Mouse (Mus musculus) hindbrain, embryonic 16.5 days (tissue): ENCODE data around the gene Slamf7. TPM values are rescaled to one million over a fixed set of nuclear protein-coding genes. Genes with fewer than 3 reads are reported as not detected.

Source experiments
- ATAC-seq: fragments of 200-750 bp; cut with Nextera tagmentation; 2 replicates; pipeline ENCODE4 v1.8.0; 2017; ENCODE audit warnings: moderate TSS enrichment, moderate library complexity
- H3K27ac ChIP-seq: fragments of 300-500 bp; sonication (generic); 2 replicates; pipeline ENCODE4 v1.5.1; 2014; ENCODE audit warnings: low read depth, mild to moderate bottlenecking, control low read depth, low read length, moderate library complexity
- H3K27me3 ChIP-seq: fragments of 300-500 bp; sonication (generic); replicated peaks from 2 replicates; pipeline ENCODE4 v1.6.1; 2014; ENCODE audit warnings: low read length; ENCODE audit not compliant: control insufficient read depth, insufficient read depth
- H3K36me3 ChIP-seq: fragments of 300-500 bp; sonication (generic); 2 replicates; pipeline ENCODE4 v1.6.1; 2014; ENCODE audit warnings: mild to moderate bottlenecking, low read length, moderate library complexity, mixed read lengths; ENCODE audit not compliant: control insufficient read depth, insufficient read depth
- H3K4me1 ChIP-seq: fragments of 300-500 bp; sonication (generic); 2 replicates; pipeline ENCODE4 v1.6.1; 2014; ENCODE audit warnings: low read depth, low read length; ENCODE audit not compliant: control insufficient read depth, insufficient read depth
- H3K4me2 ChIP-seq: fragments of 300-500 bp; sonication (generic); 2 replicates; pipeline ENCODE4 v1.6.1; 2014; ENCODE audit warnings: mild to moderate bottlenecking, low read length, control low read depth, moderate library complexity
- H3K4me3 ChIP-seq: fragments of 300-500 bp; sonication (generic); 2 replicates; pipeline ENCODE4 v1.5.1; 2014; ENCODE audit warnings: mild to moderate bottlenecking, low read length, control low read depth, moderate library complexity
- H3K9ac ChIP-seq: fragments of 300-500 bp; sonication (generic); 2 replicates; pipeline ENCODE4 v1.6.1; 2014; ENCODE audit warnings: low read depth, mild to moderate bottlenecking, control low read depth, low read length, moderate library complexity
- H3K9me3 ChIP-seq: fragments of 300-500 bp; sonication (generic); 2 replicates; pipeline ENCODE4 v1.6.1; 2014; ENCODE audit warnings: mild to moderate bottlenecking, low read length, moderate library complexity; ENCODE audit not compliant: control insufficient read depth
- WGBS: fragments of 180-500 bp; shearing (Covaris S2); extraction: QIAGEN DNeasy Blood & Tissue Kit; methylation state at CpG from one replicate; pipeline ENCODE4 v1.1.7; 2014; 5-methylcytosine and 5-hydroxymethylcytosine counted together
- polyA plus RNA-seq: library from polyadenylated mRNA; unstranded; fragments of >200 nt; fragmentation: Nextera tagmentation; extraction: Ambion mirVana; gene quantifications from 2 replicates; pipeline ENCODE4 v1.2.1, GENCODE M21; 2015

Gene Slamf7
- polyA plus RNA-seq, 1 experiment from 2014 or later = not detected

GRCm38 (mm10) chr1:171627801-171628200 is 25.0 kb downstream of the Slamf7 start:
- Histone ChIP-seq H3K4me2 (no peak overlapping the region), H3K4me1 (no peaks in the 10 kb centered on the region), H3K4me3 (no peak overlapping the region), H3K9me3 (no peaks in the 10 kb centered on the region), H3K9ac (no peak overlapping the region), H3K27ac (no peak overlapping the region), H3K36me3 (no peaks in the 10 kb centered on the region), H3K27me3 (no peaks in the 10 kb centered on the region)
- WGBS = 91% methylated on average over 3 of the region's 3 CpGs
- no peak for ATAC-seq

- Histone ChIP-seq H3K4me3 (no peak overlapping the region), H3K9me3 (no peaks in the 10 kb centered on the region)
- WGBS = 87% methylated on average over 6 of the region's 6 CpGs
Measured at GRCm38 (mm10) chr1:171620091-171620490, 32.7 kb downstream of the Slamf7 start.

GRCm38 (mm10) chr1:171619645-171620044 is 33.2 kb downstream of the Slamf7 start:
- no peak overlapping the region for H3K4me2 ChIP-seq
- H3K9ac ChIP-seq = no peak overlapping the region
- no peaks in the 10 kb centered on the region for H3K36me3 ChIP-seq
- H3K27ac ChIP-seq = no peak overlapping the region
- no peaks in the 10 kb centered on the region for H3K4me1 ChIP-seq
- 85% methylated on average over 3 of the region's 3 CpGs for WGBS
- no peaks in the 10 kb centered on the region for H3K9me3 ChIP-seq
- no peak for ATAC-seq
- H3K27me3 ChIP-seq = no peaks in the 10 kb centered on the region
- no peak overlapping the region for H3K4me3 ChIP-seq

More at GRCm38 (mm10) chr1:171620091-171620490, 32.7 kb downstream of the Slamf7 start:
- Histone ChIP-seq H3K27ac (no peak overlapping the region), H3K36me3 (no peaks in the 10 kb centered on the region), H3K9ac (no peak overlapping the region), H3K4me2 (no peak overlapping the region), H3K4me1 (no peaks in the 10 kb centered on the region), H3K27me3 (no peaks in the 10 kb centered on the region)
- ATAC-seq = no peak

- Histone ChIP-seq H3K4me2 (no peak overlapping the region), H3K9ac (no peak overlapping the region), H3K4me3 (no peak overlapping the region), H3K27ac (no peak overlapping the region), H3K9me3 (no peaks in the 10 kb centered on the region), H3K4me1 (no peaks in the 10 kb centered on the region), H3K27me3 (no peaks in the 10 kb centered on the region), H3K36me3 (no peaks in the 10 kb centered on the region)
- 87% methylated on average over 8 of the region's 8 CpGs for WGBS
- ATAC-seq = no peak
Measured at GRCm38 (mm10) chr1:171619001-171619400, 33.8 kb downstream of the Slamf7 start.

GRCm38 (mm10) chr1:171616881-171617515 is 35.8 kb downstream of the Slamf7 start:
- WGBS = 70% methylated on average over 11 of the region's 11 CpGs
- Histone ChIP-seq H3K9me3 (no peaks in the 10 kb centered on the region), H3K27ac (no peak overlapping the region), H3K36me3 (no peaks in the 10 kb centered on the region), H3K4me3 (no peak overlapping the region), H3K9ac (no peak overlapping the region), H3K4me1 (no peaks in the 10 kb centered on the region), H3K4me2 (no peak overlapping the region), H3K27me3 (no peaks in the 10 kb centered on the region)
- no peak for ATAC-seq

GRCm38 (mm10) chr1:171613962-171614361 is 38.9 kb downstream of the Slamf7 start:
- Histone ChIP-seq H3K4me3 (no peak overlapping the region), H3K4me1 (no peaks in the 10 kb centered on the region), H3K9me3 (no peaks in the 10 kb centered on the region), H3K36me3 (no peaks in the 10 kb centered on the region), H3K4me2 (no peak overlapping the region), H3K9ac (no peak overlapping the region), H3K27me3 (no peaks in the 10 kb centered on the region), H3K27ac (no peak overlapping the region)
- 35% methylated on average over 2 of the region's 2 CpGs for WGBS
- ATAC-seq = no peak

- no peak for ATAC-seq
- H3K4me1 ChIP-seq = no peaks in the 10 kb centered on the region
- no peaks in the 10 kb centered on the region for H3K9me3 ChIP-seq
- no peak overlapping the region for H3K4me2 ChIP-seq
- no peaks in the 10 kb centered on the region for H3K27me3 ChIP-seq
- no peak overlapping the region for H3K9ac ChIP-seq
- H3K27ac ChIP-seq = no peak overlapping the region
- no peaks in the 10 kb centered on the region for H3K36me3 ChIP-seq
- 31% methylated on average over 1 of the region's 1 CpGs for WGBS
- H3K4me3 ChIP-seq = no peak overlapping the region
Measured at GRCm38 (mm10) chr1:171610781-171611180, 42.1 kb downstream of the Slamf7 start.

GRCm38 (mm10) chr1:171610026-171610425 is 42.8 kb downstream of the Slamf7 start:
- 95% methylated on average over 2 of the region's 2 CpGs for whole genome bisulfite sequencing
- no peak overlapping the region for H3K9ac ChIP-seq

GRCm38 (mm10) chr1:171607176-171607575 is 45.7 kb downstream of the Slamf7 start, which contains the start of gene Ly9:
Ly9 (minus strand) TSS chr1:171607410.
- Histone ChIP-seq H3K9ac (no peak within 1 kb of the TSS), H3K9me3 (no peaks in the 10 kb centered on the region), H3K4me3 (no peak within 1 kb of the TSS), H3K36me3 (no peaks in the 10 kb centered on the region), H3K27me3 (no peaks in the 10 kb centered on the region), H3K4me1 (no peaks in the 10 kb centered on the region), H3K4me2 (no peak within 1 kb of the TSS), H3K27ac (no peak within 1 kb of the TSS)
- 88% methylated on average over 9 of the region's 9 CpGs for WGBS
- ATAC-seq = no peak

More at GRCm38 (mm10) chr1:171610026-171610425, 42.8 kb downstream of the Slamf7 start:
- Histone ChIP-seq H3K4me3 (no peak overlapping the region), H3K36me3 (no peaks in the 10 kb centered on the region), H3K4me2 (no peak overlapping the region), H3K27me3 (no peaks in the 10 kb centered on the region), H3K27ac (no peak overlapping the region), H3K4me1 (no peaks in the 10 kb centered on the region), H3K9me3 (no peaks in the 10 kb centered on the region)
- no peak for ATAC-seq
